Mouse (Mus musculus): ENCODE data around the gene Cabp7.
"Not testable (repeated sequence)": the region's sequence is repeated elsewhere in the genome, so short reads cannot be mapped to it uniquely, and the experiment has no call there.

Cabp7 gene

GRCm38 (mm10) chr11:4745969-4746368 is 609 bp downstream of the Cabp7 start:
- no peak for DNase-seq

- DNase-seq, result no peak
Observed at GRCm38 (mm10) chr11:4744691-4745090, 1.9 kb downstream of the Cabp7 start.

DNA sequence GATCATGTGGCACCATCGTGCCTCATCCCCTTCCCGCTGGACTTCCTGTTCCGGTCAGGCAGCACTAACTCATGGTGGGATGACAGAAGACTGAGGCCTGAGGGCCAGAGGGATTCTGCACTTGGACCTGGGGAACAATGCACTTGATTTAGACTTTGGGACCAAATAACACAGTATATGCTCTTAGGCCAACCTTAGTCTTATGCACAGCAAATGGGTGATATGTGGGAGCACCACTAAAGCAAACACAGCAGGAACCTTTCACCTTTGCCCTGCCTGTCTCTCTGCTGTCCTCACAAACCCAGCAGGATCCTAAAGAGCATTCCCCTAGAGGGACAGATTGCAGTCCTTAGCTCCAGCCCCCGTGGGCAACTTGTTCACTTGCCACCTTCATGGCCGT is 5.8 kb downstream of the Cabp7 start:
- no peak for DNase-seq

GRCm38 (mm10) chr11:4738719-4739118 is 7.9 kb downstream of the Cabp7 start:
- DNase-seq, result no peak

DNA sequence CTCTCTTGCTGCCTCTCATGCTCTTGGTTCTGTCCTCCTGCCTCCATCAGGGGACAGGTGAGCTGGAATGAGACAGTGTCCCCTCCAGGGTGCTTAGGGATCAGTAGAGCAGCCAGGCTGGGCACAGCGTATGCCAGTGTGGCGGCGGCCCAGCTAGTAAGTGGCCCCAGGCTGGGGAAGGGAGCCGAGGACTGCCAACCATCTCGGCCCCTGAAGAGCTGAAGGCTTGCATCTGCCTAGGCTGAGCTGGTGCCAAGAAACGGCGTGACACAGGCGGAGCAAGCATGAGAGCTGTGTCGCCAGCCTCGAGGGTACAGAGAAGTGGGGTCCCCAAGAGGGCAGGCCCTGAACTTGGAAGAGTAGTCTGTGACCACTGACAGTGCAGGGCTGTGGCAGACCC is 8.9 kb downstream of the Cabp7 start:
- peak; percentile 62 for DNase-seq

GRCm38 (mm10) chr11:4736355-4736754 is 10.2 kb downstream of the Cabp7 start:
- no peak for DNase-seq

- DNase-seq, result no peak
Observed at GRCm38 (mm10) chr11:4734179-4734578, 12.4 kb downstream of the Cabp7 start.

- peak; percentile 33 for DNase-seq
Observed at GRCm38 (mm10) chr11:4731781-4732180, 14.8 kb downstream of the Cabp7 start.

GRCm38 (mm10) chr11:4730913-4731312 is 15.7 kb downstream of the Cabp7 start:
- DNase-seq, result no peak

DNA sequence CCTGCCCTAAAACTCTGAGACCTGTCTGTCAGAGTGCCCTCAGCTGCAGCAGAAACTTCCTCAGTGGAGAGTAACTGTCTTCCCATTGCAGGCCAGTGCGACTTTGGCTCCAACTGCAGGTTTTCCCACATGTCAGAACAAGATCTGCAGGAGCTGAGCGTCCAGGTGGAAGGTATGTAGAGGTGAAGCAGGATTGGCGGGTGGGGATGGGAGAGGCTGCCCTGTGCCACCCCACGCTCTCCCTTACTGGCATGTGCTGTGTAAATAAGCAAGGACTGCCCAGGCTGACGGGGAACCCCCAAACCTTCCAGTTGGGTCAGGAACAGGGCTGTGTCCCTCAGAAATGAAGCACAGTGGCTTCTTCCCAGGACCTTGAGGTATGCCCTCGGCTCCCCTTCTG is 16.5 kb downstream of the Cabp7 start:
- DNase-seq, result no peak

- DNase-seq, result no peak
Observed at GRCm38 (mm10) chr11:4729603-4730002, 17.0 kb downstream of the Cabp7 start.

GRCm38 (mm10) chr11:4721728-4722127 is 24.9 kb downstream of the Cabp7 start:
- no peak for DNase-seq

GRCm38 (mm10) chr11:4720900-4721580 is 25.5 kb downstream of the Cabp7 start:
- DNase-seq, result peak; percentile 64

GRCm38 (mm10) chr11:4720393-4720792 is 26.2 kb downstream of the Cabp7 start:
- no peak for DNase-seq

- no peak for DNase-seq
Observed at GRCm38 (mm10) chr11:4719961-4720360, 26.6 kb downstream of the Cabp7 start.

GRCm38 (mm10) chr11:4718548-4718947 is 28.0 kb downstream of the Cabp7 start:
- no peak for DNase-seq

- DNase-seq, result no peak
Observed at GRCm38 (mm10) chr11:4716530-4717236, 29.9 kb downstream of the Cabp7 start.

DNA sequence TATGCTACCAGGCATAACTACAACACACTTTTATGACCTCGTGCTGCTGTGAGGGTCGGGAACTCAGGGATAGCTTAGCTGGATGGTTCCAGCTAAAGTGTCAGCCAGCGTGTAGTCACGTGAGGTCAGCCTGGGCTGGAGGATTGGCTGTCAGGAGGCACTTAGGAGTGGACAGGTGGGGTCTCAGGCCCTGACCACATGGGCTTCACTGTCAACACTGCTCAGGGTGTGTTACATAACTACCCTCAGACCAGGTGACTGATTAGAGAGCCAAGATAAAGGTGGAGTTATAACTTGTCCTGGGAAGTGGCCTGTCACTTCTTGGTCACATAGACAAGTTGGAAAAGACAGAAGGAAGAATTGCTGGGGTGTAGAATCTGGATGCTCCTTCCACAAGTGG is 31.0 kb downstream of the Cabp7 start:
- no peak for DNase-seq

DNA sequence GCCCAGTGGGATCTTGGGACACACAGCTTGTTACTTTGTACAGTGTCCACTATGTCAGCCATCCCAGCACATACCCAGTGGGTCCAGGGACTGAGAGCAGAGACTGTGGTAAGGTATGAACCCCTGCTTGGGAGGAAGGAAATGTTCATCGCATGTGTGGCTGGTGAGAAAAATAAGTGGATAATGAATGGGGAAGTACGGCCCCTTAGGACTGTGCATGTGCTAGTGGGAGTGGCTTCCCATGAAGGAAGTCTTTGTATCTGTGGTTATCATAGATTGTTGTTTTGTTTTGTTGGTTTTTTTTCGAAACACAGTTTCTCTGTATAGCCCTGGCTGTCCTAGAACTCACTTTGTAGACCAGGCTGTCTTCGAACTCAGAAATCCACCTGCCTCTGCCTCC is 31.9 kb downstream of the Cabp7 start:
- DNase-seq, result no peak

- DNase-seq, result no peak
Observed at GRCm38 (mm10) chr11:4712822-4713221, 33.8 kb downstream of the Cabp7 start.

GRCm38 (mm10) chr11:4710188-4710587 is 36.4 kb downstream of the Cabp7 start:
- not testable (repeated sequence) for DNase-seq

DNA sequence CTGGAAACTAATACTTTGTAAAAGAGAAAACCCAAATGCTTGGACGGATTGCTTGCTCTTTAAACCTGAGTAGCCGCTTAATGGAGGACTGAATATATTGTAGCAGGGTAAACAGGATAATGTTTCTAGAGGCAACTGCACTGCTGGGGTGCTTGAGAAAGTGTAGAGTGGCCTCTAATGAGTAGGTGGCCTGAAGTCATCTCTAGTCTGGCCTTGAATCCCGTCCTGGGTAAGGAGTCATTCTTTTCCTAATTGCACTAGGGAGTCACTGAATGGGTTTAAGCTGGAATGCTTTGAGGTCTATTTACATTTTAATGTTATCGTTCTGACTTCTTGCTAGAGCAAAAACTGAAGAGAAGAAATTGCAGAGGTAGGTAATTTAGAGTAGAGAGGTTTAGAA is 41.4 kb downstream of the Cabp7 start:
- DNase-seq, result no peak

- peak; percentile 88 for DNase-seq
Observed at GRCm38 (mm10) chr11:4704072-4704964, 42.3 kb downstream of the Cabp7 start, which contains the start of the genes Uqcr10 and Zmat5. Gene Uqcr10, minus strand, starts transcription at chr11:4704342. Gene Zmat5, plus strand, starts transcription at chr11:4704678.

DNA sequence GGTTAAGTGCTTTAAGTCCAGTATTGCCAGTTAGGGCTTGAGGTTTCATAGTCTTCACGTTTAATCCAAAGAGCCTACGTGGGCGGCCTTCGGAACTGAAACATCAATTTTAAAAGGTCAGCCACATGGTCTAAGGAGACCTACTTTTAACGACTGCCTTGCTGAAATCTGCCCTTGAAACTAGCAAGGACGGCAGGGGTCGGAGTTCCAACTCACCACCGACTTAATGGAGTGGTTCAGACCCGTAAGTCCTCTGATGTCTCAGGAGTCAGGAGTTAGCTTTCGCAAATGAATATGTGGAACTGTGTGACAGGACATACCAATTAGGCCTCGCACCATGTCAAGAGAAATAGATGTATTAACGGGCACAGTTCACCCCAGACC is 42.9 kb downstream of the Cabp7 start:
- no peak for DNase-seq

All from cerebellum, adult 11 months (tissue).